Mouse (Mus musculus): ENCODE data around the gene Jsrp1.

DNA sequence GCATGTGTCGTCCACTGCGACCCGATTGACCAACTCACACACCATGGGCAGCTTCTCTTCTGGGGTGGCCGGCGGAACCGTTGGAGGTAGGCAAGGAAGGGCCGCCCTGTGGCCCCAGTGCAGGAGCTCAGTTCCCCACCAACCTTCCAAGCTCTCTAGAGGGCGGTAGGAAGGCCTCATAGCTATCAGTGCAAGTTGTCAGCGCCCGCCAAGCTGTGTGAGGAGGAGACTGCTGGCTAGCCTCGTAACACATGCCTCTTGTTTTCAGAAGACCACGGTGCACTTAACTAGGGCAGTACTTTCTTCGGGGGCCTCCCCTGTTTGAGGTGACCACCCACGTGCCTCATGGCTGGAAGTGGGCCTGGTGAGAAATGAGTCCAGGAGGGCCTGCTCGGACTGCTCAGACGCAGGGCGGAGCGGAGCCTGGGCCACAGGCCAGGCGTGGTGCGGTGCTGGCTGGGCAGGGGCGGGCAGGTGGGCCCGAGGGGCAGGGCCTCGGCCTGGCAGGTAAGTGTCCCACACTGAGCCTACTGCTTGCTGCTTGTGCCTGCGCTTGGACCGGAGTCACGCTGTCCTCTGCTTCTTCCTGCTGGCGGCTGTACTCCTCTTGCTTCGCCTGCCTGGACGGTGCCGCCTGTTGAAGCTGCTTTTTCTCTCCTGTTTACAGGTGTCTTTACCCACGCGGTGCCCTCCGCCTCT lies 21.7 kb downstream of the Jsrp1 start:
- no peak for TF ChIP-seq CTCF (IDR thresholded peaks at IDR 0.05; ENCODE audit: low read depth)
- no peak for TF ChIP-seq EP300 (IDR thresholded peaks at IDR 0.05; ENCODE audit: low read depth)

Data from liver, postnatal 0 days (tissue).